Mouse (Mus musculus): ENCODE results near the gene Rasal3.

Rasal3 gene

GRCm38 (mm10) chr17:32354211-32354610 lies 49.2 kb downstream of the Rasal3 start:
- WGBS: 47% methylated on average over 5 of the region's 5 CpGs

- 25% methylated on average over 4 of the region's 4 CpGs for WGBS
Measured at GRCm38 (mm10) chr17:32353696-32354095, 49.7 kb downstream of the Rasal3 start.

- 67% methylated on average over 3 of the region's 3 CpGs for WGBS
Measured at GRCm38 (mm10) chr17:32351269-32351668, 52.1 kb downstream of the Rasal3 start.

- under 1% methylated on average over 37 of the region's 37 CpGs for WGBS
Measured at GRCm38 (mm10) chr17:32350382-32350983, 52.9 kb downstream of the Rasal3 start, which contains the start of gene Akap8l. TSS of gene Akap8l (minus strand) at chr17:32350607.

GRCm38 (mm10) chr17:32349851-32350381 lies 53.5 kb downstream of the Rasal3 start:
- under 1% methylated on average over 24 of the region's 24 CpGs for WGBS

GRCm38 (mm10) chr17:32349037-32349732 lies 54.2 kb downstream of the Rasal3 start:
- WGBS: under 1% methylated on average over 4 of the region's 4 CpGs

- 76% methylated on average over 2 of the region's 2 CpGs for WGBS
Measured at GRCm38 (mm10) chr17:32348406-32348805, 55.0 kb downstream of the Rasal3 start.

GRCm38 (mm10) chr17:32341102-32341501 lies 62.3 kb downstream of the Rasal3 start:
- 81% methylated on average over 1 of the region's 1 CpGs for WGBS
